Mouse (Mus musculus): ENCODE results near the gene Olfr968.

Gene Olfr968

GRCm38 (mm10) chr9:39783153-39783552 lies at the start of gene Olfr968:
Gene Olfr968, minus strand, starts transcription at chr9:39783253.
- no peak for DNase-seq (ENCODE audit: low spot score)

GRCm38 (mm10) chr9:39808560-39808959 lies 25.5 kb upstream of the Olfr968 start, which contains the start of gene Olfr970:
Gene Olfr970, plus strand, starts transcription at chr9:39808860.
- DNase-seq (ENCODE audit: low spot score): no peak

- no peak for DNase-seq (ENCODE audit: low spot score)
These were observed 7.5 kb upstream of the Olfr968 start, which contains the start of gene Olfr969 for GRCm38 (mm10) chr9:39790558-39790957. Gene Olfr969, plus strand, starts transcription at chr9:39790945.

- DNase-seq (ENCODE audit: low spot score): no peak
These were observed 36.6 kb downstream of the Olfr968 start for GRCm38 (mm10) chr9:39746428-39746827.

- DNase-seq (ENCODE audit: low spot score): no peak
These were observed 37.1 kb downstream of the Olfr968 start, which contains the start of gene Olfr967 for GRCm38 (mm10) chr9:39745949-39746348. Gene Olfr967, plus strand, starts transcription at chr9:39746249.

- DNase-seq (ENCODE audit: low spot score): no peak
These were observed 42.3 kb downstream of the Olfr968 start for GRCm38 (mm10) chr9:39740741-39741140.

- no peak for DNase-seq (ENCODE audit: low spot score)
These were observed 52.4 kb downstream of the Olfr968 start, which contains the start of gene Olfr150 for GRCm38 (mm10) chr9:39730678-39731077. Gene Olfr150, plus strand, starts transcription at chr9:39730978.

All from MN1 (cell line).